1 mouse cellular context compared by ENCODE assay signal in the genomic region with DNA sequence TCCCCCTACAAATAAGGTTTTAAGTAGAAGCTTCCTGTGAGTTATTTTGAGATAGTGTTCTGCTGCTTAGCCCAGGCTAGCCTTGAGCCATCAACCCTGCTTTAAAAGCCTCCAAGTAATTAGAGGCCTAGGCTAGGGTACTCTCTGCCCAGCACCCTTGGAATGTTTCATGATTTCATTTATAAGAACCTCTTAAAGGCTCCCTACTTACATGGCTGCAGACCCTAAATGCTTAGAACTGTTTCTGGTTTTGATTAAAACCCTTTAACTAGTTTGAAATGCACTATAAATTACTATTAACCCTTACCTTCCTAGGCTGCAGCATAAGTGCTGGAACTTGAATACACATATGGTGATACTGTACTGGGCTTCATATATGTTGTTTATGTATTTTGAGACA.
TF ChIP-seq lines count a peak whose summit lies in the region.

No protein-coding gene starts in this region.

TF ChIP-seq in ES-E14, 5 proteins besides CTCF, POLR2A, EP300 and RAD21 (continued from another document):
- no peak for TF ChIP-seq MAFK (IDR thresholded peaks at IDR 0.05; ENCODE audit: insufficient read depth, low read depth, low read length)
